Mouse (Mus musculus) stomach, postnatal 0 days (tissue): ENCODE measurements around the gene Rgs8. TPM values are rescaled to one million over a fixed set of nuclear protein-coding genes. Genes with fewer than 3 reads are reported as not detected.
A peak's percentile ranks its signal among the peaks of the same experiment; 100 is the strongest.

ENCODE experiments used
- ATAC-seq: fragments of 200-750 bp; cut with Nextera tagmentation; 2 replicates; pipeline ENCODE4 v1.8.0; 2017; ENCODE audit not compliant: low FRiP score, low TSS enrichment
- DNase-seq: peaks from one replicate; pipeline ENCODE4 v3.0.0-alpha.2; 2016; ENCODE audit warnings: low spot score
- H3K27ac ChIP-seq: fragments of 300-500 bp; sonication (generic); replicated peaks from 2 replicates; pipeline ENCODE4 v1.5.1; 2014; ENCODE audit warnings: mild to moderate bottlenecking, control low read depth
- H3K27me3 ChIP-seq: fragments of 300-500 bp; sonication (generic); 2 replicates; pipeline ENCODE4 v1.6.1; 2014; ENCODE audit warnings: low read length; ENCODE audit not compliant: control insufficient read depth, insufficient read depth
- H3K36me3 ChIP-seq: fragments of 300-500 bp; sonication (generic); 2 replicates; pipeline ENCODE4 v1.6.1; 2014; ENCODE audit warnings: low read length, mixed read lengths; ENCODE audit not compliant: control insufficient read depth, insufficient read depth
- H3K4me1 ChIP-seq: fragments of 300-500 bp; sonication (generic); replicated peaks from 2 replicates; pipeline ENCODE4 v1.6.1; 2014; ENCODE audit warnings: antibody characterized with exemption; ENCODE audit not compliant: control insufficient read depth, insufficient read depth
- H3K4me2 ChIP-seq: fragments of 300-500 bp; sonication (generic); replicated peaks from 2 replicates; pipeline ENCODE4 v1.6.1; 2014; ENCODE audit warnings: low read depth, mild to moderate bottlenecking, control low read depth, moderate library complexity
- H3K4me3 ChIP-seq: fragments of 300-500 bp; sonication (generic); 2 replicates; pipeline ENCODE4 v1.5.1; 2014; ENCODE audit warnings: low read depth, low read length, control low read depth
- H3K9ac ChIP-seq: fragments of 300-500 bp; sonication (generic); 2 replicates; pipeline ENCODE4 v1.6.1; 2014; ENCODE audit warnings: mild to moderate bottlenecking, low read length, control low read depth, mixed read lengths
- H3K9me3 ChIP-seq: fragments of 300-500 bp; sonication (generic); 2 replicates; pipeline ENCODE4 v1.6.1; 2016; ENCODE audit warnings: low read length; ENCODE audit not compliant: control insufficient read depth
- CTCF ChIP-seq: IDR thresholded peaks from 2 replicates; pipeline ENCODE4 v1.5.1; 2016; ENCODE audit warnings: antibody characterized with exemption, low read depth, mild to moderate bottlenecking, moderate library complexity
- EP300 ChIP-seq: optimal IDR thresholded peaks from 2 replicates; pipeline ENCODE3; 2016; ENCODE audit warnings: antibody characterized with exemption
- WGBS: fragments of 180-500 bp; shearing (Covaris S2); extraction: QIAGEN DNeasy Blood & Tissue Kit; methylation state at CpG from one replicate; pipeline ENCODE4 v1.1.7; 2014; 5-methylcytosine and 5-hydroxymethylcytosine counted together
- polyA plus RNA-seq: library from polyadenylated mRNA; unstranded; fragments of >200 nt; fragmentation: Nextera tagmentation; extraction: Ambion mirVana; gene quantifications from 2 replicates; pipeline ENCODE4 v1.2.1, GENCODE M21; 2015

Rgs8 gene
- polyA plus RNA-seq, 1 experiment from 2014 or later: 0.16 TPM

DNA sequence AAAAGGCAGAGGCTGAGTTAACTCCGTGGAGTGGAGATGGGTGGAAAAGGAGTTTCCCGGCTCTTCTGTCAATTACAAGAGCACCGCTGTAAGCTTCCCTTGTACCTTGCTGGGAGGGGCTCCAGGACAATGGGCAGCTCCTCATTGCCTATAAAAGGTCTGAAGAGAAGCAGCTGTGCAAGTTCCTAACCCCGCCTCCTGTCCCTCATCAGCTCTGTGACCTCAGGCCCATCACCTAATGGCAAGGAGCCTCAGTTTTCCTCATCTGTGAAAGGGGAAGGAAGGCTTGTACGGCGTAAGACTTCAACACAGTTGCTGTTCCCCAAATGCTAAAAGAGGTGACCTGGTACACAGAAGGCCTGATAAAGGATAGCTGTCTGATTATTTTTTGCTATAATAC is 24.8 kb downstream of the Rgs8 start:
- 58% methylated on average over 6 of the region's 6 CpGs for WGBS
- Histone ChIP-seq H3K9ac (no peak overlapping the region), H3K36me3 (no peaks in the 10 kb centered on the region), H3K4me3 (no peak overlapping the region), H3K4me1 (no peaks in the 10 kb centered on the region), H3K4me2 (no peak overlapping the region), H3K9me3 (no peaks in the 10 kb centered on the region), H3K27me3 (no peaks in the 10 kb centered on the region), H3K27ac (peak overlapping the region; percentile 31)
- ATAC-seq: no peak
- no peak for DNase-seq
- TF ChIP-seq EP300 (no peak), CTCF (no peak)

DNA sequence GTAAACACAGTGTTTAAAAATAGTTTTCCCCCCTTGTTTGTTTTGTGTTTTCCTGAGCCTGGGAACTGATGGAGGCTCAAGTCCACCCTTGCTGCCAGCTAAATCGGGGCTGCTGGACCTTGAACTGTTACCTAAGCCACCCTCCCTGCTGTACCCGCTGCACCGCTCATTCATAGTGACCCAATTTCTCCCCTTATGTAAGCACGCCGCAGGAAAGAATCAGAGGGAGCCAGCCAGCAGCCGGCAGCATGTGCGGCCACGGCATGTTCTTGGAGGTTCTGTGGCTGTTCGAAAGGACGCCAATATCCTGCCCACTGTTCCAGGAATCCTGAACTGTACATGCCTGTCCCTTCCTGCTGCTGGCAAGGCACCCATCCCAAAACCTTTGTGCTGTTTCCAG is 26.3 kb downstream of the Rgs8 start:
- TF ChIP-seq EP300 (no peak), CTCF (no peak)
- Histone ChIP-seq H3K4me3 (no peak overlapping the region), H3K27me3 (no peaks in the 10 kb centered on the region), H3K36me3 (no peaks in the 10 kb centered on the region), H3K9ac (0 out of 2 replicates have a peak overlapping the region, but pooled peaks have one; percentile 9), H3K27ac (peak overlapping the region; percentile 76), H3K9me3 (no peaks in the 10 kb centered on the region), H3K4me1 (no peaks in the 10 kb centered on the region), H3K4me2 (peak overlapping the region; percentile 12; the same call in 1 of the 2 replicates)
- peak; percentile 55 for DNase-seq
- 17% methylated on average over 10 of the region's 10 CpGs for WGBS
- peak; percentile 59 for ATAC-seq

DNA sequence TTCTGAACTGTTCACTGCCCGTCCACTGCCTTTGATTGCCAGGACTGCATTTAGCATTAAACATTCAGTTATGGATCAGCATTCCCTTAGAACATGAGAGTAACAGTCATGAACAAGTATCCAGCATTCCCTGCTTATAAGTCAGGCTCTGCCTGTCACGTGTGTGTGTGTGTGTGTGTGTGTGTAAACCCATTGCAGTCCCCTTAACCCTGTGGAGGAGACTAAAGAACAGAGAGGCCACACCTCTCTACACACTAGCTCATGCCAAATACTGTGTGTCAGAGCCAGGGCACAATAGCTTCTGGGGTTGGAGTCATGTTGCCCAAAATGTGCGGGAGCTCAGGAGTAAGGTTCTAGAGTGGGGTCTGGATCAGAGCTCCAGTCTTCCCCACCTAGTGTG is 26.8 kb downstream of the Rgs8 start:
- 0 out of 2 replicates have a peak, but pooled peaks have one; percentile 63 for ATAC-seq

DNA sequence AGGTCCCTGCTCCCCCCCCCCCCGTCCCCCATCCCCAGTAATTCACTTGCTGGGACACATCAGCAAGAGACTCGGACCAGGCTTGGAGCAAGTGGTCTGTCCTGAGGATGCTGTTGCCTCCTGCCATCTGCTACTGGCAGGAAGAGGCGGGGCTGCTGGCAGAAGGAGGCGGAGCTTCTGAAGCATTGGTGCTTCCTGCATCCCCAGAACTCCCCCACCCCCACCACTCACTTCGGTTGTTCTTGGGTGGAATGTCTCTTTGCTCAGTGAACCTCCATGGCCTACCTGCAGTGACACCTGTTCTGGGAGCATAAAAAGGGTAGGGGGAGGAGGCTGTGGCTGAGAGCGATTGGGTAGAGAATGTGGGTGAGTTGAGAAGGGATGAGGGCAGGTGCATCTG is 27.5 kb downstream of the Rgs8 start:
- WGBS: 72% methylated on average over 6 of the region's 6 CpGs
- no peak overlapping the region; the same call in 1 of the 2 replicates for H3K27ac ChIP-seq
- TF ChIP-seq EP300 (no peak), CTCF (no peak)
- H3K4me3 ChIP-seq: no peak overlapping the region
- H3K9me3 ChIP-seq: no peaks in the 10 kb centered on the region
- H3K4me1 ChIP-seq: no peaks in the 10 kb centered on the region
- DNase-seq (no peak), ATAC-seq (no peak)
- no peak overlapping the region for H3K9ac ChIP-seq
- H3K4me2 ChIP-seq: no peak overlapping the region
- H3K36me3 ChIP-seq: no peaks in the 10 kb centered on the region
- H3K27me3 ChIP-seq: no peaks in the 10 kb centered on the region

More for the DNA sequence above, 26.8 kb downstream of the Rgs8 start:
- TF ChIP-seq EP300 (no peak), CTCF (no peak)
- Histone ChIP-seq H3K36me3 (no peaks in the 10 kb centered on the region), H3K4me2 (0 out of 2 replicates have a peak overlapping the region, but pooled peaks have one; percentile 12), H3K9ac (no peak overlapping the region), H3K4me1 (no peaks in the 10 kb centered on the region), H3K27ac (peak overlapping the region; percentile 76), H3K9me3 (no peaks in the 10 kb centered on the region), H3K27me3 (no peaks in the 10 kb centered on the region), H3K4me3 (no peak overlapping the region)
- 32% methylated on average over 3 of the region's 3 CpGs for whole genome bisulfite sequencing
- DNase-seq: peak; percentile 21

DNA sequence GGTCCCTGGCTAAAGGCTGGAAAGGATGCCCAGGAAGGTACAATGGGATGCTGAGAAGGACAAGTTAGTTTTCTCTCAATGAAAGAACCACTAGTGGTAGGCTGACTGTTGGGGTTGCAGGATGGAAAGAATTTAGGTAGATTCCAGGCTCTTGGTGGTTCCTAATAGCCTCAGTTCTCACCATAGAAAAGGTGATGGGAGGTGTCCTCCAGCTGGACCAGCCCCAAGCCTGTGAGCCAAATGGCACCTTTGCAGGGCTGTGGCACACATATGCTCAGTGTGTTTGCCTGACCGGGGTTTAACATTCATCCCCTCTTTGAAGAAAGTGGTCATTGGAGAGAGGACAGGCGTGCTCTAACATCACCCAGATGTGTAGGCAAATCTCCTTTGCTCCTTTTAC is 28.2 kb downstream of the Rgs8 start:
- no peak overlapping the region for H3K9ac ChIP-seq
- H3K4me1 ChIP-seq: no peaks in the 10 kb centered on the region
- WGBS: 90% methylated on average over 2 of the region's 2 CpGs
- H3K9me3 ChIP-seq: no peaks in the 10 kb centered on the region
- H3K4me2 ChIP-seq: no peak overlapping the region
- no peak for DNase-seq
- H3K4me3 ChIP-seq: no peak overlapping the region
- H3K27ac ChIP-seq: no peak overlapping the region
- H3K36me3 ChIP-seq: no peaks in the 10 kb centered on the region
- no peak for ATAC-seq
- TF ChIP-seq EP300: no peak
- TF ChIP-seq CTCF: no peak
- H3K27me3 ChIP-seq: no peaks in the 10 kb centered on the region

DNA sequence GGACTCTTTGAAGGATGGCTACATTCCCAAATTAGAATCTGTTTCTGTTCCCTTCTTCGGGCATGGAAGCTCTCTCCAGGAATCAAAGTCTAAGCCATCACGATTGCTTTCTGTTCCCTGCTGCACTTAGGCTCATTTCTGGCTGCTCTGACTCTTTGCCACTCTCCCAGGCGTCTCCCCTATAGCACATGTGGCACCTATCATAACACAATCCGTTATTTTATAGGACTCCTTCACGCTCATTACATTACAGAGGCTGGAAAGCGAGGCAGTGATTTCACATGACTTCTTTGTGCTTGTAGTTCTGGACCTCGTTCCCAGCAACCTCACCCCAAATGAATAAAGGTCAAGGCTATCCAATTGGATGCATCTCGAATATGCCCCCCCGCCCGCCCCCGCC is 30.4 kb downstream of the Rgs8 start:
- no peak for TF ChIP-seq EP300
- TF ChIP-seq CTCF: no peak
- H3K9ac ChIP-seq: no peak overlapping the region
- H3K27ac ChIP-seq: no peak overlapping the region
- H3K27me3 ChIP-seq: no peaks in the 10 kb centered on the region
- WGBS: 63% methylated on average over 11 of the region's 11 CpGs
- no peaks in the 10 kb centered on the region for H3K36me3 ChIP-seq
- DNase-seq (no peak), ATAC-seq (no peak)
- no peak overlapping the region for H3K4me3 ChIP-seq
- no peaks in the 10 kb centered on the region for H3K9me3 ChIP-seq
- no peak overlapping the region for H3K4me2 ChIP-seq
- no peaks in the 10 kb centered on the region for H3K4me1 ChIP-seq
